Mouse (Mus musculus) colon, adult 2 months (tissue): ENCODE data around the gene P2ry2. TPM values are rescaled to one million over a fixed set of nuclear protein-coding genes. Genes with fewer than 3 reads are reported as not detected.

ENCODE experiments used
- polyA plus RNA-seq: library from polyadenylated mRNA; depleted of rRNA; stranded (reverse); fragments of >200 nt; gene quantifications from 2 replicates; pipeline ENCODE4 v1.2.3, GENCODE M21; 2012; rRNA removed

The P2ry2 gene
- 21.5 and 32.9 TPM in 2 replicates for polyA plus RNA-seq

DNA sequence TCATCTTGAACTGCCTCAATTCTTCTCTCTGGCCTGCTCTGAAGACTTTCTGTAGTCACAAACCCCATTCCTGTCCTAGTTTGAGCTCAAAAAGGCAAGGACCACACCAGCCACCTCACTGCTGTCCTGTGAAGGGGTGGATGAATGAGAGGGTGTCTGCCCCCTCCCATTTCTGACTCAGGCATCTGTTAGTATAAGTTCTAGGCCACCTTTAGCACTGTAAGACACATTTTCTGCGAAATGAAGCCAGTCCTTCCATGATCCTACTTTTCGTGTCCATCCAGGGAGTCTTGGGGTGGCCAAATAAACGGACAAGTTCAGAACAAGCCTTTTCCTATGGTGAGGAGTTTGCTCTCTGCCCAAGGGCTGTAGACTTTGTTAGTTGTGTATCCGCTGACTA is at the start of gene P2ry2:
Gene P2ry2, minus strand, starts transcription at position 326 of the 400 bp plus-strand sequence.

DNA sequence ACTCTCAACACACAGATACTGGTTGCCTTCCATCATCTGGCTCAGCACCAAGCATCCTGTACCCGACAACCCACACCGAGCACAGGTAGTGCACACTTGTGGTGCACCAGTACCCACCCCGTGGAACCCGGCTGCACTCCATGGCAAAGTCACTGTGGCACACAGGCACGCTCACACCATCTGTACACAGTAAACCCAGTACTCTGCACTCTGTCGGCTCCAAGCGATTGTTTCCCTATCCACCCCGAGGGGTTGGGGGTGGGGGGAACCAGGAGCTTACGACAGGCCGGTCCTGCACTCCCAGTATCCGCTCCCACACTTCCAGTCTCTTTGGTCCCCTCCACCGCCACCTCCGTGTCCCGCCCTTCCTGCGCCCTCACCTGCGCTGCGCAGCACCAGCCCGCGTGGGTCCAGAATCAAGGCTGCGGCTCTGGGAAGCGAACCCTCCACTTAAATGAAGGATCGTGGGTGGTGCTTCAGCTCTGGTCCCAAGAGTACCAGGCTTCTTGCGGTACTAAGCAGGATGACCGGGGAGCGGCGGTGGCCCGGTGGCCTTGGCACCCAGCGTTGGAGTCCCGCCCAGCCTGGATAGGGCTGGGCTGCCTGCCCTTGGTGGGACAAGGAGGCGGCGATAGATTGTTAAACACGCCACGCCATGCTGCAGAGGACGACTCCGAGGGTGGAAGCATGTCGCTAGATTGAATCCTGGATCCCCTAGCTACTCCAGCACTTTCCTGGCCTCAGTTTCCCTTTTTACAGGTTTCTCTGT is 38.3 kb downstream of the P2ry2 start, which contains the start of gene P2ry6:
Gene P2ry6, minus strand, starts transcription at position 515 of the 769 bp plus-strand sequence.

Other genes with a start within 250 kb of the P2ry2 start
- gene Relt, start 149.4 kb downstream of the P2ry2 start, polyA plus RNA-seq, result 4.5 and 4.7 TPM in 2 replicates
- 16.8 and 17.4 TPM in 2 replicates for gene Arhgef17, start 80.8 kb downstream of the P2ry2 start, polyA plus RNA-seq
- 89.3 and 105 TPM in 2 replicates for gene P2ry6, start 38.2 kb downstream of the P2ry2 start, polyA plus RNA-seq
- gene Fchsd2, start 80.0 kb upstream of the P2ry2 start, polyA plus RNA-seq, result 11.1 and 18.1 TPM in 2 replicates